Mouse (Mus musculus) cerebellum, adult 2 months (tissue): ENCODE measurements around the gene Smdt1.

Experiments
- CTCF ChIP-seq: fragments of 200-500 bp; IDR thresholded peaks from 2 replicates; pipeline ENCODE4 v1.5.1; 2011; ENCODE audit warnings: low read depth, mild to moderate bottlenecking, control low read depth, low read length, moderate library complexity, borderline replicate concordance; ENCODE audit not compliant: insufficient read depth
- POLR2A ChIP-seq: fragments of 200-500 bp; IDR thresholded peaks from 2 replicates; pipeline ENCODE4 v1.6.1; 2011; ENCODE audit warnings: low read length, control low read depth, borderline replicate concordance; ENCODE audit not compliant: insufficient read depth

DNA sequence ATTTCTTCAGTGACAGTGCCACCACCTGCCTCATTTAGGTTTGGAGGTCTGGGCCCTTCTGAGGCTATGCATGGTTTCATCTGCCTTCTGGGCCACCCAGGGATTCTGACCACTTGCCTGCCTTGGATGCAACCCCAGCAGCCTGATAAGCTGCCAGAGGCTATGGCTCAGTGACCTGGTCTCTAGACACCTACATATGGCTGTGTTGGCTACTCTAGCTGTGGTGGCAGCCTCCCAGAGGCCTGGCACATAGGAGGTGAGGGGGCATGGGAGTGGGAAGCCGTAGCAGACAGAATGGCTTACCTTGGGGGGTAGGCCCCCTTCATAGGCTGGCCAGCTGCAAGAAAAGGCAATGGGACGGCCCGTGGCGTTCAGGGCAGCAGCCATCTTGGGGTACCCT, 3.6 kb upstream of the Smdt1 start:
- no peak for TF ChIP-seq CTCF
- TF ChIP-seq POLR2A, result no peak
